Mouse (Mus musculus) stomach, postnatal 0 days (tissue): ENCODE data around the gene Ints5.

Experiments
- CTCF ChIP-seq: IDR thresholded peaks from 2 replicates; pipeline ENCODE4 v1.5.1; 2016; ENCODE audit warnings: antibody characterized with exemption, low read depth, mild to moderate bottlenecking, moderate library complexity
- EP300 ChIP-seq: optimal IDR thresholded peaks from 2 replicates; pipeline ENCODE3; 2016; ENCODE audit warnings: antibody characterized with exemption

DNA sequence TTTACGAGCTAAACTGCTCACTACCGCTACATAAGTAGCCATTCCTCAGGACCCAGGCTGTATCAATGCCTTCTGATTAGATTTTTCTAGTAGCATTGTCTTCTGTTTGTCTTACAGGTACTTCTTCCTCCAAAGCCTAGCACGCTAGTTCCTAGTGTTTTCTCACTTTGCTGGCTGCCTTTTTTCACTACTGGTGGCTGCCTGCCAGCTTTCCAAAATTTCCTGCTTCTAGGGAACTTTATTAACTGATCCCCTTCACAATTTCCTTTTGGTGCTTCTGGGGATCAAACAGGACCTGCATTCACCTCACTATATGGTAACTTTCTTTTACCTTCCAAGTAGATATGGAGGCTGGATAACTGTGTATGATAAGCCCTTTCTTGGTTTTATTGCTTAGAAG, 6.3 kb downstream of the Ints5 start:
- TF ChIP-seq CTCF = no peak
- no peak for TF ChIP-seq EP300
